Mouse (Mus musculus): ENCODE data around the gene Camkv. TPM values are rescaled to one million over a fixed set of nuclear protein-coding genes. Genes with fewer than 3 reads are reported as not detected.
A peak's percentile ranks its signal among the peaks of the same experiment; 100 is the strongest.

Camkv gene
- polyA plus RNA-seq, 1 experiment from 2014 or later: 17.5 TPM

DNA sequence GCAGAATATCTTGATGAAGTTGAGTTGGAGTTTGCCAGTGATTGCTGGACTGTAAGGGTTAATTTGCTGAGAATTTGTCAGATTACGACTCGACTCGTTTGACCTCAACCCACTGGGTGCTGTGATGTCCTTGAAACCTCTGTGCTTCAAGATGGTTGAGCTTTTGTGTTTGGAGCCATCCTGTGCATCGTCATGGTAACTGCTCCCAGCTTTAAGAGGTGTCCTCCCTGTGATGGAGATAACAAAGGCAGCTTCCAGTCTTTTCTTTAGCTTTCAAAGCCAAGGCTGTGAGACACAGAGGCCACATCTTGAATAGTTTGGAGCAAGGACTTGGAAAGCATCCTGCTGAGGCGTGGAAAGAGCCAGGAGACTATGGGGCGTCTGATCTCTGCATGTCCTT is 21.7 kb downstream of the Camkv start:
- H3K27me3 ChIP-seq (ENCODE audit: poor library complexity, severe bottlenecking): no peaks in the 10 kb centered on the region
- no peak for DNase-seq (ENCODE audit: extremely low spot score, low spot score)
- H3K27ac ChIP-seq: no peak overlapping the region
- no peaks in the 10 kb centered on the region for H3K9me3 ChIP-seq
- H3K4me1 ChIP-seq: peaks cover 24% of the 10 kb centered on the region
- peaks cover 72% of the 10 kb centered on the region for H3K36me3 ChIP-seq (replicated peaks)
- 62% methylated on average over 6 of the region's 6 CpGs for WGBS
- no peak overlapping the region for H3K4me3 ChIP-seq

DNA sequence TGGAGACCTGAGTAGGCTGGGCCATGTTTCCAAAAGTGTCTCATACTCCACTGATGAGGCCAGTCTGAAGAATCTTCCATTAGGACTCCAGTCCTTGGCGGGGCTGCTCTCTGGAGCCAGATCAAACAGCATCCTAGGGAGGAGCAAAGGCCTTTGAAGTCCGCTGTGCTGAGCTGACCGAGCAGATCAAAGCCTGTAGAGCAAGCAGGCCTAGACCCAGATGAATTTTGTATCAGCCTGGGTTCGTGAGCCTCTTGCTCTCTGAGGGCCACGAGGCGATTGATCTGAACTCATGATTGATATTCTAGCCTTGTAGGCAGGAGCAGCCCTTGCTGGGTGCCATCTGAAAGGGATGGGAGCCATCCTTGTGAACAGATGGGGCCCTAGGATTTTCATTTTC is 24.4 kb downstream of the Camkv start:
- Histone ChIP-seq H3K4me1 (peaks cover 15% of the 10 kb centered on the region), H3K27me3 (ENCODE audit: poor library complexity, severe bottlenecking) (no peaks in the 10 kb centered on the region), H3K36me3 (replicated peaks) (peaks cover 99% of the 10 kb centered on the region), H3K27ac (no peak overlapping the region), H3K9me3 (no peaks in the 10 kb centered on the region), H3K4me3 (no peak overlapping the region)
- DNase-seq (ENCODE audit: extremely low spot score, low spot score): no peak
- 78% methylated on average over 6 of the region's 6 CpGs for WGBS

DNA sequence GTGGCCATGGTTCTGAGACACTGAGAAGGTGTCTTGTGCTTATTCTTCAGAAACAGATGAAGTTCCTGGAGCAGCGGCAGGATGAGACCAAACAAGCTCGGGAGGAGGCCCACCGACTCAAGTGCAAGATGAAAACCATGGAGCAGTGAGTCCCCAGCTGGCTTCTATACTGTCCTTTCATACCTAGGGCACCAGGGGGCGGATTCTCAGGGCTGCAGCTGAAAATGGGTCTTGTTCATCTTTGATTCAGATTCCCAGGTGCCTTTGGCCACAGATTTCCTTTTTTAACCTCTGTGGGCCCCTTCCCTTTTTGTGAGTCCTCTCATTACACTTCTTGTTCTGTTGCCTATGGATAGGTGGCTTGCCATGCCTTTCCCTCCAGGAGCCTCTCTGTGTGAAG is 25.5 kb downstream of the Camkv start:
- peaks cover 99% of the 10 kb centered on the region for H3K36me3 ChIP-seq (replicated peaks)

DNA sequence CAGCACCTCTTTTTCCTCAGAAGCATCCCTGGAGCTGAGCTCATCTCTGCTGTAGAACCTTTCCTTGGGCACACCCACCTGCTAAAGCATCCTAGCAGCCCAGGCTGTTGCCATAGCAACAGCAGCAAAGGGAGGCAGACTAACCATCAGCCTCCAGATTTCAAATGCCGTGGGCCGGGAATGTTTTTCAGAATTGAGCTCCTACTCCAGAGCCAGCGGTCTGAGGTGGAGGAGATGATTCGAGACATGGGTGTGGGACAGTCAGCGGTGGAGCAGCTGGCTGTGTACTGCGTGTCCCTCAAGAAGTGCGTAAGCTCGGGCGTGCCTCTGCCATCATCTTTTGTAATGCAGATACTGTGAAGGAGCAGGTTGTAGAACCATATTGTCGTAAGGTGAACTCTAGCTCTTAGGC is 25.9 kb downstream of the Camkv start:
- no peaks in the 10 kb centered on the region for H3K9me3 ChIP-seq
- H3K27me3 ChIP-seq (ENCODE audit: poor library complexity, severe bottlenecking): no peaks in the 10 kb centered on the region
- H3K4me1 ChIP-seq: peaks cover 15% of the 10 kb centered on the region
- H3K4me3 ChIP-seq: no peak overlapping the region
- DNase-seq (ENCODE audit: extremely low spot score, low spot score): no peak
- peaks cover 99% of the 10 kb centered on the region for H3K36me3 ChIP-seq (replicated peaks)
- 87% methylated on average over 10 of the region's 10 CpGs for WGBS
- H3K27ac ChIP-seq: no peak overlapping the region

More for the DNA sequence above, 25.5 kb downstream of the Camkv start:
- H3K4me1 ChIP-seq: peaks cover 15% of the 10 kb centered on the region
- no peak overlapping the region for H3K27ac ChIP-seq
- H3K4me3 ChIP-seq: no peak overlapping the region
- DNase-seq (ENCODE audit: extremely low spot score, low spot score): no peak
- no peaks in the 10 kb centered on the region for H3K27me3 ChIP-seq (ENCODE audit: poor library complexity, severe bottlenecking)
- WGBS: 87% methylated on average over 4 of the region's 4 CpGs
- no peaks in the 10 kb centered on the region for H3K9me3 ChIP-seq

DNA sequence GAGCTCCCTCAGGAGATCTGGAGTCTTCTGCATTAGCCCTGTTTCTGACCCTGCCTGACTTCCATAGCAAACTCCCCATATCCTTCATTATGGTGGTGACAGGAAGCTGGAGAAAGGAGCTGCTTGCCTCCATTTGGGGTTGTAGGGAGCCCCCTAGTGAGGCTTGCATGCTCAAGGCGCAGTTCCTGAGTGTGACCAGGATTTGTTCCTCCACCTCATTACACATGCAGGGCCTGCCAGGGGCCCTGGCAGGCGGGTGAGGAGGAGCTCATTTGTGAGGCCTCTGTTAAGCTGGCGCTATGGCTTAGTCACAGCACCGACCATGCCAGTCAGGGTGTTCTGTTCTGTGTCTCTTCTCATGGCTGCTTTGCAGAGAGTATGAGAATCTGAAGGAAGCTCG is 26.4 kb downstream of the Camkv start:
- Histone ChIP-seq H3K27ac (no peak overlapping the region), H3K36me3 (replicated peaks) (peaks cover 99% of the 10 kb centered on the region), H3K27me3 (ENCODE audit: poor library complexity, severe bottlenecking) (no peaks in the 10 kb centered on the region), H3K9me3 (no peaks in the 10 kb centered on the region), H3K4me1 (peaks cover 14% of the 10 kb centered on the region), H3K4me3 (no peak overlapping the region)
- 64% methylated on average over 5 of the region's 5 CpGs for WGBS
- no peak for DNase-seq (ENCODE audit: extremely low spot score, low spot score)

DNA sequence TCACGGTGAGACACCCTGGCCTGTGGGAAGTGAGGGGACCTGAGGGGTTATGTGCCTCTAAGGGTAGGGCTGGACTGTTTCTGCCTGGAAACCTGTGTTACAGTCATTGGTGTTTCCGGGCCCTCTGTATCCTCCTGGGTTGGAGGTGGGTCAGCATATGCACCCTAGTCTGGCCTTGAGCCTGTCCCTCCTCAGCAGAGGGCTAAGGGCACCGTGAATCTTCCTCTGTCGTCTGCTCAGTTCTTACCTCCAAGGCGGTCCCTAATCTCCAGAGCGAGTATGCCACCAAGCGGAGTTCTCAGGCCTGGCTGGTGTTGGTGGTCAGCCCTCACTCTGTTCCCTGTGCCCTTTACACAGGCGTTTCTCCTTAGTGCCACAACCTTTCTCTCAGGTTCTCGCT is 27.4 kb downstream of the Camkv start:
- H3K4me1 ChIP-seq: peaks cover 5% of the 10 kb centered on the region; the same call in 1 of the 2 replicates
- WGBS: 94% methylated on average over 9 of the region's 9 CpGs
- H3K36me3 ChIP-seq (replicated peaks): peaks cover 97% of the 10 kb centered on the region
- DNase-seq (ENCODE audit: extremely low spot score, low spot score): no peak
- no peaks in the 10 kb centered on the region for H3K9me3 ChIP-seq
- no peak overlapping the region for H3K4me3 ChIP-seq
- H3K27me3 ChIP-seq (ENCODE audit: poor library complexity, severe bottlenecking): no peaks in the 10 kb centered on the region
- H3K27ac ChIP-seq: no peak overlapping the region

DNA sequence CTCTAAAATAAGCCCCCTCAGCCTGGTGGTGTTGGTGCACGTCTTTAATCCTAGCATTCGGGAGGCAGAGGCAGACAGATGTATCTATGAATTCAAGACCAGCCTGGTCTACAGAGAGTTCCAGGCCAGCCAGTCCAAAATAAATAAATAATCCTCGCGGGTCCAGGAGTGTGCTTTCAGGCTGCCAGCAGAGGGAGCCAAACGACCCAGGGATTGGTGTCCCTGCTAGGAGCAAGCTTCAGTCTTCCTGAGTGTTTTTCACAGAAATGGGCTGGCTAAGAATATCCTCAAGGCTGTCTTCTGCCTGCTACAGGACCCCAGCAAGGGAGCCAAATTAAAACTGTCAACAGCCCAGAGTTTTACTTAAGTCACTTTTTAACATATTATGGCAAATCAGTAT is 28.2 kb downstream of the Camkv start:
- Histone ChIP-seq H3K27ac (no peak overlapping the region), H3K27me3 (ENCODE audit: poor library complexity, severe bottlenecking) (no peaks in the 10 kb centered on the region), H3K4me3 (no peak overlapping the region), H3K9me3 (no peaks in the 10 kb centered on the region), H3K36me3 (replicated peaks) (peaks cover 97% of the 10 kb centered on the region), H3K4me1 (peaks cover 5% of the 10 kb centered on the region; the same call in 1 of the 2 replicates)
- peak; percentile 83 for DNase-seq (ENCODE audit: extremely low spot score, low spot score)
- WGBS: 25% methylated on average over 5 of the region's 5 CpGs

DNA sequence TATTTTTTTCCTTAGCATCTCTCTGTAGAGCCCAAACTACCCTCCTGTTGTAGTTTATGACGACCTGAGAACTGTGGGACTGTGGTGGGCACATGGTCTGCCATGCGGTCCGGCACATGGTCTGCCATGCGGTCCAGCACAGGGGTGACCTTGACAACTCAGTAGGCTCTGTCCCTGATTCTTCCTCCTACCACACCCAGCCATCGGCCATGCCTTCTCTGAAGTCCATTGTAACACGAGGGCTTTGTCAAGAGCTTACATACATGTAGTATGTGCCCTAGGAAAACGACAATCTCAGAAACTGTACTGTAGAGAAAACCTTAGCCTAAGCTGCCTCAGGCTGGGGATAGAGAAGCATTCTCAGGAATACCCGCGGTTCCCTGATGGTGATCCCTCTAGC is 29.2 kb downstream of the Camkv start:
- Histone ChIP-seq H3K36me3 (replicated peaks) (peaks cover 97% of the 10 kb centered on the region), H3K27me3 (ENCODE audit: poor library complexity, severe bottlenecking) (no peaks in the 10 kb centered on the region), H3K9me3 (no peaks in the 10 kb centered on the region), H3K4me1 (peaks cover 5% of the 10 kb centered on the region; the same call in 1 of the 2 replicates), H3K27ac (no peak overlapping the region), H3K4me3 (no peak overlapping the region)
- 92% methylated on average over 9 of the region's 9 CpGs for WGBS
- DNase-seq (ENCODE audit: extremely low spot score, low spot score): no peak

DNA sequence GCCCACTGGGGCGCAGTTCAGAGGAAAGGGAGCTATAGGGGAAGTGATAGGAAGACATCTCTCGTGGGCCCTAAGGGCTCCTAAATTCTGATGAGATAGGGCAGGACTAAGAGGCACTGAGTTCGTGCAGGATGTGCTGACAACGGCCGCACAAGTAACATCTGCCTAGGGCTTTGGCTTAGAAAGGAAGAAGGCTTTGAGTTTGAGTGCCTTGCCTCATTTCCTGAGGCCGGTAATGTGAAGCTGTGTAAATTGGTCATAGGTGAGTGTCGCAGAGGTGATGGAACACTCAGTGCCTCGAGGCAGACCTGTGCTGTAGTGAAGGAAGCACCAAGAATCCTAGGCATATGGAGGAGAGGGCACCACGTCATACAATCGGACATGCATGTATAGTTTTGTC is 31.2 kb downstream of the Camkv start:
- Histone ChIP-seq H3K4me3 (no peak overlapping the region), H3K36me3 (replicated peaks) (peaks cover 97% of the 10 kb centered on the region), H3K9me3 (no peaks in the 10 kb centered on the region), H3K27me3 (ENCODE audit: poor library complexity, severe bottlenecking) (no peaks in the 10 kb centered on the region), H3K4me1 (no peaks in the 10 kb centered on the region), H3K27ac (no peak overlapping the region)
- 90% methylated on average over 10 of the region's 10 CpGs for WGBS
- no peak for DNase-seq (ENCODE audit: extremely low spot score, low spot score)

DNA sequence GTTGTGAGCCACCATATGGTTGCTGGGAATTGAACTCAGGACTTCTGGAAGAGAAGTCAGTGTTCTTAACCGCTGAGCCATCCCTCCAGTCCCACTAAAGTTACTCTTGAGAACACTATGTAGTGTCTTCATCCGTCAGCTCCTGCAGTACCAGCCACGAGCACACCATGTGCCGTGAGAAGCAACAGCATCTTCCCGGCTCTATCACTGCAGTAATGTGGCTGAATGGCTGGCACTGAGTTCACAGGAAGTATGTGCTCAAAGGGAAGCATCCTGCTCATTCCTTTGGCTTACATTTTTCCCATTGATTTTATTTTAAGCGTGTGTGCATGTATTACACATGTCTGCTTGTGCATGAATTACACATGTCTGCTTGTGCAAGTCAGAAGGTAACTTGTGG is 32.0 kb downstream of the Camkv start:
- WGBS: 90% methylated on average over 6 of the region's 6 CpGs
- Histone ChIP-seq H3K9me3 (no peaks in the 10 kb centered on the region), H3K4me1 (no peaks in the 10 kb centered on the region), H3K27ac (no peak overlapping the region), H3K27me3 (ENCODE audit: poor library complexity, severe bottlenecking) (no peaks in the 10 kb centered on the region), H3K4me3 (no peak overlapping the region), H3K36me3 (replicated peaks) (peaks cover 96% of the 10 kb centered on the region)
- DNase-seq (ENCODE audit: extremely low spot score, low spot score): no peak

DNA sequence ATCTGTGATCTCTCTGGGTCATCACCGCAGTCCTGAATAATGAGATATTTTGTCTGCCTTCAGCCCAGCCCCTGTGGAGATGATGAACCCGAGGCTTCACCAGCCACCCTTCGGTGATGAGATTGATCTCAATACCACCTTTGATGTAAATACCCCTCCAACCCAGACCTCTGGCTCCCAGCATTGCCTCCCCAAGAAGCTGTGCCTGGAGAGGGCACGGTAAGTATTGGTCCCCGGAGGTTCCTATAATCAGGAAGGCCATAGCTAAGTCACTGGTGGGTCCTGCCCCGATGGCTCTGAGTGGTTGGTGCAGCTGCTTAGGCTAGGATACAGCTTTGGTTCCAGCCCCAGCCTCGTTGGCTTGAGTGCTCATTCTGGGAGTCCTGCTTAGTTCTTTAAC is 33.1 kb downstream of the Camkv start:
- H3K27me3 ChIP-seq (ENCODE audit: poor library complexity, severe bottlenecking): no peaks in the 10 kb centered on the region
- H3K4me1 ChIP-seq: no peaks in the 10 kb centered on the region
- peaks cover 96% of the 10 kb centered on the region for H3K36me3 ChIP-seq (replicated peaks)
- no peak for DNase-seq (ENCODE audit: extremely low spot score, low spot score)
- no peak overlapping the region for H3K4me3 ChIP-seq
- no peaks in the 10 kb centered on the region for H3K9me3 ChIP-seq
- 94% methylated on average over 7 of the region's 7 CpGs for WGBS
- no peak overlapping the region for H3K27ac ChIP-seq

DNA sequence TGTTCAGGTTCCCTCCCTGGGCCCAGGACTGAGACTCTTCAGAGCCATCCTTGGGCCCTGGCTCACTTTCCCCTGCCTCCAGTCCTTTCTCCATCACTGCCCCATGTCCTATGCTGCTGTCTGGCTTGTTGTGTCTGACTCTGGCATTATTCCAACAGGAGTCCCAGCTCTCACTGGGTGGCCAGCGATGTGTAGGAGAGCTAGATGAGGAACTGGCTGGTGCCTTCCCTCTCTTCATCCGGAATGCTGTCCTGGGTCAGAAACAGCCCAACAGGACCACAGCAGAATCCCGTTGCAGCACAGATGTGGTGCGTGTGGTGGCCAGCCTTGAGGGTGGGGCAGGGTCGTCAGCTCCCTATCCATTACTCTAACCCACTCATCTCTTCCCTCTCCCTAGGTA is 34.8 kb downstream of the Camkv start:
- no peaks in the 10 kb centered on the region; the same call in 1 of the 2 replicates for H3K4me1 ChIP-seq
- 91% methylated on average over 5 of the region's 5 CpGs for WGBS
- H3K27me3 ChIP-seq (ENCODE audit: poor library complexity, severe bottlenecking): no peaks in the 10 kb centered on the region
- peaks cover 79% of the 10 kb centered on the region for H3K36me3 ChIP-seq (replicated peaks)
- no peak overlapping the region for H3K4me3 ChIP-seq
- no peaks in the 10 kb centered on the region for H3K9me3 ChIP-seq
- no peak overlapping the region for H3K27ac ChIP-seq
- DNase-seq (ENCODE audit: extremely low spot score, low spot score): no peak

DNA sequence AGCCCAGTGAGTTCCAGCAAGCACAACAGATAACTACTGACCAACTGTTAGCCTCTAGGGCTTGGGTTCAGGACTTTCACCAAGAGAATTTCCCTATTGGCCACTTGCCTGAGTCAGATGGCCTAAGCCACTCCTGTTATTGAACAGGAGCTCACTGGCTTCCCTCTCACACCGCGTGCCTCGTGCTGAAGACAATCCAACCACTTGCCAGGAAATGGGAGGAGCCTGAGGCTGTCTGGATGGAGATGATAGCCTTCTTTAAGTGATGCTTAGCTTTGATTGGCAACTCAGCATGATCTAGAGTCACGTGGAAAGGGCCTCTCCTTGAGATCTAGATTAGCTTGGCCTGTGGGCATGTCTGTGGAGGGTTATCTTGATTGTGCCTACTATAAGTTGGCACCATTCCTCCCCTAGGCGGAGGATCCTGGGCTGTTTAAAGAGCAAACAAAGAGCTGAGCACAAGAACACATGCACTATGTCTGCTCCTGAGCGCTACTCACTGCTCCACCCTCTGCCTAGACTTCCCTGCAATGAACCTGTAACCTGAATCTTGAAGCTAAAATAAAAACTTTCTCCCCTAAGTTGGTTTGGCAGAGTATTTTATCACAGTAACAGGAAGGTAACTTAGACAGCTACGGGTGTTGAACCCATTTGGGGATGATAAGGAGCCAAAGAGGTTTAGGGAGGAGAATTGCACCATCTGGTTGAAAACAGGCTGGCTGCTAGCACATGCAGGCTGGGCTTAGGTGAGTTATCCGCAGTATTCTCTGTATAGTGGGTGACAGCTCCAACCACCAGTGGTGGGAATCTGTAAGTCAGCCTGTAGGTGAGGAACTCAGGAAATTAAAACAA is 36.4 kb downstream of the Camkv start:
- Histone ChIP-seq H3K27me3 (ENCODE audit: poor library complexity, severe bottlenecking) (no peaks in the 10 kb centered on the region), H3K27ac (0 out of 2 replicates have a peak overlapping the region, but pooled peaks have one; percentile 12), H3K9me3 (no peaks in the 10 kb centered on the region), H3K4me1 (no peaks in the 10 kb centered on the region; the same call in none of the 2 replicates), H3K4me3 (no peak overlapping the region), H3K36me3 (replicated peaks) (peaks cover 63% of the 10 kb centered on the region)
- no peak for DNase-seq (ENCODE audit: extremely low spot score, low spot score)
- WGBS: 86% methylated on average over 8 of the region's 8 CpGs

All from forebrain, embryonic 10.5 days (tissue).